Mouse (Mus musculus): ENCODE data around the gene Hnrnph1. TPM values are rescaled to one million over a fixed set of nuclear protein-coding genes. Genes with fewer than 3 reads are reported as not detected.
A peak's percentile ranks its signal among the peaks of the same experiment; 100 is the strongest.

Hnrnph1 gene
- polyA plus RNA-seq, 1 experiment from 2014 or later = 475 TPM

DNA sequence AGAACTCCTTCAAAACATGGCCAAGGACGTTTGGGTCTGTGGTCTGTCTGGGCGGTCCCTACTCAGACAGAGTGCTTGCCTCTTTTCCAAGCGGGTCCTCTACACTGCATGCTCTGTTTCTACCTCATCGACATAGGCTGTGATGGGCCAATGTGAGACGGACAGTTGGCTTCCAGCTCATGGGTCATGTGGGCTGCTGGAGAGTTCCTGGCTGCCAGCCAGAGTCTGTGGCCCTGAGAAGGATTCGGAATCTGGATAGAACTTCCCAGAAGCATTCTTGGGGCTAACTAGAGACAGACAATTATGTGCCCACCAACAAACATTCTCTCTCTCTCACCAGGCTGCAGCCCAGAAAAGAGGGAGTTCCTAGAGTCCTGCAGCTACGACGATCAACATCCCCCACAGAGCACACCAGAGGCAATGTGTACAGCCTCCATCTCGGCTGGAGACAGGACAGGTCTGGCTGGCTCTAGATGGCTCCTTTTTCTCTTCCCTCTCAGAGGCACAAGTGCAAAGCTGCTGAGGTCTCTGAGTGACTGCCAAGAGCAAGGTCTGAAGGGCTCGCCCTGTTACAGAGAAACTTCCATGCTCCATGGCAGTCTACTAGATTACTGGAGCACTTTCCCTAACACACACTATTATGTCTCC lies 26.7 kb downstream of the Hnrnph1 start:
- Histone ChIP-seq H3K4me3 (ENCODE audit: low read depth, low read length) (no peak overlapping the region), H3K27ac (ENCODE audit: low read length) (no peak overlapping the region), H3K4me1 (ENCODE audit: control insufficient read depth, insufficient read depth, low read length) (no peaks in the 10 kb centered on the region), H3K9me3 (ENCODE audit: control insufficient read depth, low read depth, low read length) (no peaks in the 10 kb centered on the region), H3K4me2 (replicated peaks; ENCODE audit: low read depth, low read length) (no peak overlapping the region), H3K27me3 (ENCODE audit: control insufficient read depth, insufficient read depth, low read length) (no peaks in the 10 kb centered on the region), H3K9ac (replicated peaks; ENCODE audit: low read depth, low read length) (no peak overlapping the region), H3K36me3 (ENCODE audit: control insufficient read depth, insufficient read depth, low read length) (peaks cover 30% of the 10 kb centered on the region)
- no peak for ATAC-seq (ENCODE audit: insufficient number of reproducible peaks, insufficient read depth, low FRiP score, low read depth)
- WGBS = 75% methylated on average over 10 of the region's 10 CpGs

DNA sequence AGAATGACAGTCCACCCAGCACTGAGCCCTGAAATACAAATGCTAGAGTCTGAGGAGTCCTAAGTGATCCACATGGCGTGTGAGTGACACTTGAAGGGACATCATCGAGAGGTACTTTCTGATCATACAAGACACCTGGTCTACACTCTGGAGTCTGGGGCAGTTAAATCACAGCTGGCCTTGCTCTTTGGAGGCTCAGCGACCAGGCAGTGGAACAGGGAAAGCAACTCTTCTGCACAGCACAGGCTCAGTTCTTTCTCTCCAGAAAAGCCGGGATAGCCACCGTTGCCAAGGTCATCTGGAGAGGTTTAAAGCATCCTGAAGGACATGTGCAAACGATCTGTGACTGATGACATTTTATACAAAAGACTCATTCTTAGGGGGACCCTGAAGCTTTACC lies 30.4 kb downstream of the Hnrnph1 start:
- H3K4me3 ChIP-seq (ENCODE audit: low read depth, low read length) = no peak overlapping the region
- H3K4me2 ChIP-seq (replicated peaks; ENCODE audit: low read depth, low read length) = no peak overlapping the region
- H3K4me1 ChIP-seq (ENCODE audit: control insufficient read depth, insufficient read depth, low read length) = no peaks in the 10 kb centered on the region
- H3K9me3 ChIP-seq (ENCODE audit: control insufficient read depth, low read depth, low read length) = no peaks in the 10 kb centered on the region
- no peak overlapping the region for H3K27ac ChIP-seq (ENCODE audit: low read length)
- WGBS = 57% methylated on average over 6 of the region's 6 CpGs
- peaks cover 12% of the 10 kb centered on the region for H3K36me3 ChIP-seq (ENCODE audit: control insufficient read depth, insufficient read depth, low read length)
- no peak for ATAC-seq (ENCODE audit: insufficient number of reproducible peaks, insufficient read depth, low FRiP score, low read depth)
- H3K9ac ChIP-seq (replicated peaks; ENCODE audit: low read depth, low read length) = no peak overlapping the region
- H3K27me3 ChIP-seq (ENCODE audit: control insufficient read depth, insufficient read depth, low read length) = no peaks in the 10 kb centered on the region

DNA sequence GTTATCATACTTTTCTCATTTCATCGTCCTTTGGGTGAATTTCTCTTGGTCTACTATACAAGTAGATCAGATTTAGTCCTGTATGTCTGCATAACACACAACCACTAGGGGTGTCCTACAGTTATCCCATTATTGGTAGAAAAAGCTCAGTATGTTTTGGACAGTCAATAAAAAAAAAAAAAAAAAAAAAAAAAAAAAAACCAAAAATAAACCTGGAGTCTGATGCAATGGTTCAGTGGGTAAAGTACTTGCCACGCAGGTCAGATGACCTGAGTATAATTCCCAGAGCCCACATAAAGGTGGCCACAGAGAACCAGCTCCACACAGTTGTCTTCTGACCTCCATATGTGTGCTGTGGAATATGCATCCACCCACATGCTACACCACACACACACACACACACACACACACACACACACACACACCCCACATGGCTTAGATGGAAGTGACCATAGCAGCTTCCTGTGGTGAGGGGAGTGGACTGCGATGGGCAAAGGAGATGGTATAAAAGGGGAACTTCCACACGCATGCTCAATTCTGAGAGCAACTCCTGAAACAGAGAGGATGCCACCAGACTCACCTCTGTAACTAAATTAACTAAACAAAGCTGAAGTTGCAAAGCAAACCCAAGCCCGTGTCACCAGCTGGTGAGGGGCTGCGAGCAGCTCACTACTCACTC lies 38.9 kb downstream of the Hnrnph1 start:
- Histone ChIP-seq H3K9me3 (ENCODE audit: control insufficient read depth, low read depth, low read length) (no peaks in the 10 kb centered on the region), H3K4me1 (ENCODE audit: control insufficient read depth, insufficient read depth, low read length) (no peaks in the 10 kb centered on the region), H3K4me2 (replicated peaks; ENCODE audit: low read depth, low read length) (no peak overlapping the region), H3K27me3 (ENCODE audit: control insufficient read depth, insufficient read depth, low read length) (no peaks in the 10 kb centered on the region), H3K4me3 (ENCODE audit: low read depth, low read length) (no peak overlapping the region), H3K9ac (replicated peaks; ENCODE audit: low read depth, low read length) (no peak overlapping the region), H3K36me3 (ENCODE audit: control insufficient read depth, insufficient read depth, low read length) (peaks cover 19% of the 10 kb centered on the region), H3K27ac (ENCODE audit: low read length) (no peak overlapping the region)
- 87% methylated on average over 6 of the region's 6 CpGs for WGBS
- ATAC-seq (ENCODE audit: insufficient number of reproducible peaks, insufficient read depth, low FRiP score, low read depth) = no peak

DNA sequence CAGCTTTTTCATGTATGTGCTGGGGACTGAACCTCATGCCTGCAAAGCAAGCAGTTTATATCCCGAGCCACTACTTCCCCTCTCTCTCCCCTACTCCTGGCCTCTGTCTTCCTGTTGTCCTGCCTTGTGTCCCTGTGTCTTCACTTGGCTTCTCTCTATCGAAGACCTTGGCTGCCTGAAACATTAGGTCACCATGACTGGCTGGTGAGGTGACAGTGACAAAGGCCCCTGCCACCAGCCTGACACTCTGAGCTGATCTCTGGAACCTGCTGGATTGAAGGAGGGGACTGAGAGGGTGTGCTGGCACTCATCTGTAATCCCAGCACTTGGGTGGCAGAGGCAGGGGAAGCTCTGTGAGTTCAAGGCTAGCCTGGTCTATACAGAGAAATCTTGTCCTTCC lies 41.1 kb downstream of the Hnrnph1 start:
- peaks cover 19% of the 10 kb centered on the region for H3K36me3 ChIP-seq (ENCODE audit: control insufficient read depth, insufficient read depth, low read length)
- WGBS = 64% methylated on average over 2 of the region's 2 CpGs
- H3K4me2 ChIP-seq (replicated peaks; ENCODE audit: low read depth, low read length) = no peak overlapping the region
- H3K27ac ChIP-seq (ENCODE audit: low read length) = no peak overlapping the region
- no peaks in the 10 kb centered on the region for H3K27me3 ChIP-seq (ENCODE audit: control insufficient read depth, insufficient read depth, low read length)
- H3K4me3 ChIP-seq (ENCODE audit: low read depth, low read length) = no peak overlapping the region
- no peak overlapping the region for H3K9ac ChIP-seq (replicated peaks; ENCODE audit: low read depth, low read length)
- H3K9me3 ChIP-seq (ENCODE audit: control insufficient read depth, low read depth, low read length) = no peaks in the 10 kb centered on the region; the same call in 1 of the 2 replicates
- no peak for ATAC-seq (ENCODE audit: insufficient number of reproducible peaks, insufficient read depth, low FRiP score, low read depth)
- H3K4me1 ChIP-seq (ENCODE audit: control insufficient read depth, insufficient read depth, low read length) = 0 out of 2 replicates have a peak, but pooled peaks cover 5% of the 10 kb centered on the region

DNA sequence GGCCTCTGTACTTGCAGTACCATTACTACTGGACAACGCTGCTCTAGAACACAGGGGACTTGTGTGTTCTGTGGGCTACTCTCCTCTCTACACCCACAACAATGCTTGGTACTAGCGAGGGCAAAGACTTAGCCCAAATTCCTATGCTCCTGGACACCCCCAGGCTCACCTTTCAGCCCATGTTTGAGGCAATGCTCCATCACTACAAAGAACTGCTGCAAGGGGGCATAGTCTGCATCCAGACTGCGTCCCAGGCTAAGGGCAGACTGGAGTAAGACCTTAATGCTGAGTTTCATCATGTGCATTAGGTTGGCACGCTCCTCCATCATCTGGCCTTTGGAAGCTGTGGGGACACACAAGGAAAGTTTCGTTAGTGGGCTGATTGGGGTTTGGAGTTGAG lies 44.7 kb downstream of the Hnrnph1 start:
- peak overlapping the region; percentile 27; the same call in 1 of the 2 replicates for H3K27ac ChIP-seq (ENCODE audit: low read length)
- ATAC-seq (ENCODE audit: insufficient number of reproducible peaks, insufficient read depth, low FRiP score, low read depth) = 0 out of 2 replicates have a peak, but pooled peaks have one; percentile 35
- WGBS = 42% methylated on average over 5 of the region's 5 CpGs

DNA sequence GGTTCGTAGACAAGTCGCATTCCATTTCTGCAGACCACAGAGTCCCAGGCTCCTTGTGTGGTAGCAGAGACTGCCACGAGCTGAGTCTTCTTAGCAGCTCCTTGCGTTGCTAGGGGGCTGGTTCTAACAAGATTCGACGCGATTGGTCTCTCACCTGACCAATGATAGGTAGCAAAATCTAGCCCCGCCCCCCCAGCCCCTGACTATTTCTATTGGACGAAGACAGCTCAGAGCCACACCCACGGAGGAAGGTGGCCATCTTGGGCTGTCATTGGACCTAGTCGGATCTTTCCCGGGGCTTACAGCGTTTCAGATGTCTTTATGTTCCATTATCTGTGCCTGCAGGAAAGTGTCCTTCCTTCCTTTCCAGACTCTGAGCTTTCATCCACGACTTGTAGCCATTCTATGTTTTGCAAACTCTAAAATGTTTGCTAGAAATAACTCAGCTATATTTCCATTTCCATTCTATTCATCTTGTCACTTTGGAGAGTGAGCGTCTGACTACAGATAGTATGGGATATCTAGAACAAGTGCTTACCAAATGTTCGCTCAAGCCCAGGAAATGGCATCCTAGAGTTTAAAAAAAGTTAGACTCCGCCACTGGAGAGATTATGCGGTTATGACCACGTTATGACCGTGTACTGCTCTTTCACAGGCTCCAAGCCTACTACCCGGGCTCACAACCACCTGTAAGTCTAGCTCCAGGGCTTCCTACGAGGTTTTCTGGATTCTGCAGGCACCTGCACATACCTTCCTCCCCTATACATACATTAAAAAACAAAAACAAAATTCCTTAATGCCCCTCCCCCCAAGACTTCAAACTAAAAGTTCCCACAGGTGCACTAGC lies 45.4 kb downstream of the Hnrnph1 start:
- H3K27me3 ChIP-seq (ENCODE audit: control insufficient read depth, insufficient read depth, low read length) = no peaks in the 10 kb centered on the region
- H3K27ac ChIP-seq (ENCODE audit: low read length) = peak overlapping the region; percentile 49; the same call in 1 of the 2 replicates
- peak overlapping the region; percentile 18; the same call in 1 of the 2 replicates for H3K9ac ChIP-seq (replicated peaks; ENCODE audit: low read depth, low read length)
- peak overlapping the region; percentile 59 for H3K4me2 ChIP-seq (replicated peaks; ENCODE audit: low read depth, low read length)
- peak; percentile 96 for ATAC-seq (ENCODE audit: insufficient number of reproducible peaks, insufficient read depth, low FRiP score, low read depth)
- 0 out of 2 replicates have a peak, but pooled peaks cover 5% of the 10 kb centered on the region for H3K4me1 ChIP-seq (ENCODE audit: control insufficient read depth, insufficient read depth, low read length)
- peaks cover 6% of the 10 kb centered on the region for H3K36me3 ChIP-seq (ENCODE audit: control insufficient read depth, insufficient read depth, low read length)
- H3K9me3 ChIP-seq (ENCODE audit: control insufficient read depth, low read depth, low read length) = no peaks in the 10 kb centered on the region; the same call in 1 of the 2 replicates
- WGBS = 22% methylated on average over 22 of the region's 22 CpGs
- peak overlapping the region; percentile 31 for H3K4me3 ChIP-seq (ENCODE audit: low read depth, low read length)

More for the DNA sequence above, 44.7 kb downstream of the Hnrnph1 start:
- Histone ChIP-seq H3K9ac (replicated peaks; ENCODE audit: low read depth, low read length) (peak overlapping the region; percentile 18; the same call in 1 of the 2 replicates), H3K4me2 (replicated peaks; ENCODE audit: low read depth, low read length) (peak overlapping the region; percentile 59), H3K4me1 (ENCODE audit: control insufficient read depth, insufficient read depth, low read length) (0 out of 2 replicates have a peak, but pooled peaks cover 5% of the 10 kb centered on the region), H3K36me3 (ENCODE audit: control insufficient read depth, insufficient read depth, low read length) (peaks cover 6% of the 10 kb centered on the region), H3K4me3 (ENCODE audit: low read depth, low read length) (peak overlapping the region; percentile 31), H3K27me3 (ENCODE audit: control insufficient read depth, insufficient read depth, low read length) (no peaks in the 10 kb centered on the region), H3K9me3 (ENCODE audit: control insufficient read depth, low read depth, low read length) (no peaks in the 10 kb centered on the region; the same call in 1 of the 2 replicates)

DNA sequence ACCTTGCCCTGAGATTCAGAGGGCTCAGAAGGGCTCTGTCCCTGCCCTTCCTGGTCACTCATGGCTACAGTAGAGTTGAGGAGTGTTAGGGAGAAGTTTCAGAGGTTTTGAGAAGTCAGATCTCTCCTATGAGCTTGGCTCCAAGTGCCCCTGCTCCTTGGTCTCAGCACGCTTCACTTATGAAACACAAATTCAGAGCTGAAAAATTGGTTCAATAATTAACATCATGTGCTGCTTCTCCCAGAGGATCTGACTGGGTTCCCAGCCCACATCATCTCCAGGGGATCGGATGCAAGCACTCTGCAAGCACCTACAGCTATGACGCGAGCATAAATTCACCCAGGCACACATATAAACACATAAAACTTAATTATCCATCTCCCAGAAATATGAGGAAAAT lies 49.3 kb downstream of the Hnrnph1 start:
- Histone ChIP-seq H3K4me3 (ENCODE audit: low read depth, low read length) (no peak overlapping the region), H3K4me2 (replicated peaks; ENCODE audit: low read depth, low read length) (no peak overlapping the region), H3K4me1 (ENCODE audit: control insufficient read depth, insufficient read depth, low read length) (0 out of 2 replicates have a peak, but pooled peaks cover 5% of the 10 kb centered on the region), H3K9me3 (ENCODE audit: control insufficient read depth, low read depth, low read length) (no peaks in the 10 kb centered on the region; the same call in 1 of the 2 replicates), H3K27ac (ENCODE audit: low read length) (no peak overlapping the region), H3K36me3 (ENCODE audit: control insufficient read depth, insufficient read depth, low read length) (no peaks in the 10 kb centered on the region), H3K9ac (replicated peaks; ENCODE audit: low read depth, low read length) (no peak overlapping the region), H3K27me3 (ENCODE audit: control insufficient read depth, insufficient read depth, low read length) (no peaks in the 10 kb centered on the region)
- no peak for ATAC-seq (ENCODE audit: insufficient number of reproducible peaks, insufficient read depth, low FRiP score, low read depth)
- WGBS = 85% methylated on average over 4 of the region's 4 CpGs

Measured in stomach, embryonic 14.5 days (tissue).